Mouse (Mus musculus) intestine, embryonic 16.5 days (tissue): ENCODE measurements around the gene Fign. TPM values are rescaled to one million over a fixed set of nuclear protein-coding genes. Genes with fewer than 3 reads are reported as not detected.

Experiments
- ATAC-seq: fragments of 200-750 bp; cut with Nextera tagmentation; 2 replicates; pipeline ENCODE4 v1.8.0; 2017; ENCODE audit warnings: moderate TSS enrichment, moderate library complexity
- H3K27ac ChIP-seq: fragments of 300-500 bp; sonication (generic); 2 replicates; pipeline ENCODE4 v1.5.1; 2014; ENCODE audit warnings: mild to moderate bottlenecking, low read length
- H3K27me3 ChIP-seq: fragments of 300-500 bp; sonication (generic); replicated peaks from 2 replicates; pipeline ENCODE4 v1.6.1; 2014; ENCODE audit warnings: low read length, control low read depth, mixed read lengths; ENCODE audit not compliant: control insufficient read depth, insufficient read depth
- H3K36me3 ChIP-seq: fragments of 300-500 bp; sonication (generic); 2 replicates; pipeline ENCODE4 v1.6.1; 2014; ENCODE audit warnings: low read length, control low read depth; ENCODE audit not compliant: control insufficient read depth, insufficient read depth
- H3K4me1 ChIP-seq: fragments of 300-500 bp; sonication (generic); 2 replicates; pipeline ENCODE4 v1.6.1; 2014; ENCODE audit warnings: low read length, control low read depth, mixed read lengths; ENCODE audit not compliant: control insufficient read depth, insufficient read depth
- H3K4me2 ChIP-seq: fragments of 300-500 bp; sonication (generic); 2 replicates; pipeline ENCODE4 v1.6.1; 2014; ENCODE audit warnings: low read depth, low read length, control low read depth
- H3K4me3 ChIP-seq: fragments of 300-500 bp; sonication (generic); 2 replicates; pipeline ENCODE4 v1.5.1; 2014; ENCODE audit warnings: mild to moderate bottlenecking, low read length
- H3K9ac ChIP-seq: fragments of 300-500 bp; sonication (generic); 2 replicates; pipeline ENCODE4 v1.6.1; 2014; ENCODE audit warnings: low read depth, low read length
- H3K9me3 ChIP-seq: fragments of 300-500 bp; sonication (generic); 2 replicates; pipeline ENCODE4 v1.6.1; 2016; ENCODE audit warnings: low read length, control low read depth; ENCODE audit not compliant: control insufficient read depth
- WGBS: fragments of 180-500 bp; shearing (Covaris S2); extraction: QIAGEN DNeasy Blood & Tissue Kit; methylation state at CpG from one replicate; pipeline ENCODE4 v1.1.7; 2014; 5-methylcytosine and 5-hydroxymethylcytosine counted together
- polyA plus RNA-seq: library from polyadenylated mRNA; unstranded; fragments of >200 nt; fragmentation: Nextera tagmentation; extraction: Ambion mirVana; gene quantifications from 2 replicates; pipeline ENCODE4 v1.2.1, GENCODE M21; 2015

Gene Fign
- polyA plus RNA-seq, result 1.6 and 2.5 TPM in 2 replicates

DNA sequence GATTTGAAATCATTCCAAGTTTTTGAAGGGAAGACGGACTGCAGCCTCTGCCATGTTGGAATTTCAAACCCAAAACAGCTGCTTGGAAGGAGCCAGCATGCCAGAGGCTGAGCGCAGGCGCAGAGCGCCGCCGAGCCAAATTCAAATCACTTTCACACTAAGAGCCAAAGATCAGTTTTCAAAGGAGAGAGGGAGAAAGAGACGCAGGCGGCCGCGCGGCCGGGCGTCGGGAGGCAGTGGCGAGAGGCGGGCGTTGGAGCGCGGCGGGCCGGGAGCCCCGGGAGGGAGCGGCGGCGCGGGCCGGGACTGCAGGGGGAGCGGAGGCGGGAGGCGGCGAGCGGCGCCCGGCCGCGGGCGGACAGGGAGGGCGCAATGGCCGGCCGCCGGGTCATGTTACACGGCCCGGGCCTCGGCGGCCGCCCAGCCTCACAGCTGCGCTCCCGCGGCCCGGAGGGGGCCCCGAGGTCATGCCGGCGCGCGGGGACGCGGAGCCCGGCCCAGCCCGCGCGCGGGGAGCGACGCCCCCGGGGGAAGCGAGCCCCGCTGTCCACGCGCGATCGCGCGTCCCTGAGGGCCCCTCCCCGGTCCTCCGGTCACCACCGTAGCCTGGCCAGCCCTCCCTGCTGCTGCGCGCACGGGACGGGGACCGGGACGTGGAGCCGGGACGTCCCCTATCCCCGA is at the start of gene Fign:
Fign (minus strand) TSS at position 102 of the 681 bp plus-strand sequence.
- H3K4me1 ChIP-seq, result peaks cover 5% of the 10 kb centered on the region; the same call in 1 of the 2 replicates
- H3K27ac ChIP-seq, result peak within 1 kb of the TSS; percentile 93
- H3K27me3 ChIP-seq, result no peaks in the 10 kb centered on the region
- H3K36me3 ChIP-seq, result no peaks in the 10 kb centered on the region
- peak within 1 kb of the TSS; percentile 86 for H3K9ac ChIP-seq
- peak within 1 kb of the TSS; percentile 70 for H3K4me3 ChIP-seq
- under 1% methylated on average over 77 of the region's 85 CpGs for WGBS
- peak; percentile 93 for ATAC-seq
- peak within 1 kb of the TSS; percentile 90 for H3K4me2 ChIP-seq
- no peaks in the 10 kb centered on the region for H3K9me3 ChIP-seq

DNA sequence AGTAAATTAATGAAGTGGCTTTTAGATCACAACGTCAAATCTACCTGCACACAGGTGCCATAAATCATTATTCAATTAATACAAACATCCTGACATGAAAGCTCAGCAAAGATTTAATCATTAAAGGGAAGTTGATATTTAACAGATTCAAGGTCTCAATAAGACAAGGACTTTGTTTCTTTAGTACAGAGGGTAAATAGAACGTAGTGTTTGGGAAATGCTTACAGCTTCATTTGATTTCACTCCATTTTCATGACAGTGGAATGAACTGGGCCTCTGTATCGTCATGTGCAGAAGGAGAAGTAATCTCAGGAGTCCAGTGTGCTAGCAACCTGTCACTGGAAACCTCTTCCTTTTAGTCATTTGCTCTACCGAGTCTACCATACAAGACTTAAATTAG is 35.8 kb upstream of the Fign start:
- Histone ChIP-seq H3K27ac (no peak overlapping the region), H3K36me3 (no peaks in the 10 kb centered on the region), H3K9ac (no peak overlapping the region), H3K4me2 (no peak overlapping the region), H3K9me3 (no peaks in the 10 kb centered on the region), H3K4me1 (no peaks in the 10 kb centered on the region), H3K27me3 (no peaks in the 10 kb centered on the region), H3K4me3 (no peak overlapping the region)
- 41% methylated on average over 4 of the region's 4 CpGs for WGBS
- ATAC-seq, result peak; percentile 77

DNA sequence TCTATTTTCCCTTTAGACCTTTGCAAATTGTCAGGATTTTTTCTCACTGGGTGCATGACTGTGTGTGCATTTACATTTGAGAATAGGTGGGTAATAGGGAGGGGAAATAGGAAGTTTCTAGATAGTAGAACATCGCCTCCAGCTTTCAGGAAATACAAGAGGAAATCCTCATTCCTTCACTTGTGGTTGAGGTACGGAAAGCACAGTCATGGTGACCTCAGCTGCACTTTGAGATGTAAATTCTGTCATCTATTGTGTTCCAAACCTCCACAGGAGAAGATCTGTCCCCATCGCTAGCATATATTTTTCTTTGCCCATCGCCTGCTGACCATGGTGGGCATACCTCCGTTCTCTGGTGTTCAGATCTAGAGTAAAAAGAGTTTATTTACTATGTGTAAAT is 22.7 kb upstream of the Fign start:
- H3K36me3 ChIP-seq, result no peaks in the 10 kb centered on the region
- ATAC-seq, result no peak
- 90% methylated on average over 5 of the region's 5 CpGs for WGBS

GRCm38 (mm10) chr2:64116613-64117012 is 18.8 kb upstream of the Fign start:
- Histone ChIP-seq H3K27me3 (no peaks in the 10 kb centered on the region), H3K36me3 (no peaks in the 10 kb centered on the region), H3K9ac (no peak overlapping the region), H3K4me1 (no peaks in the 10 kb centered on the region), H3K4me2 (no peak overlapping the region), H3K9me3 (no peaks in the 10 kb centered on the region), H3K4me3 (no peak overlapping the region), H3K27ac (no peak overlapping the region)
- no peak for ATAC-seq
- WGBS, result 71% methylated on average over 7 of the region's 7 CpGs

More for the DNA sequence above, 22.7 kb upstream of the Fign start:
- Histone ChIP-seq H3K4me3 (no peak overlapping the region), H3K9ac (no peak overlapping the region), H3K27me3 (no peaks in the 10 kb centered on the region), H3K4me1 (no peaks in the 10 kb centered on the region), H3K9me3 (no peaks in the 10 kb centered on the region), H3K4me2 (no peak overlapping the region), H3K27ac (no peak overlapping the region)

- no peak for ATAC-seq
- no peaks in the 10 kb centered on the region for H3K36me3 ChIP-seq
- WGBS, result 85% methylated on average over 3 of the region's 3 CpGs
Observed at GRCm38 (mm10) chr2:64111133-64111532, 13.3 kb upstream of the Fign start.

DNA sequence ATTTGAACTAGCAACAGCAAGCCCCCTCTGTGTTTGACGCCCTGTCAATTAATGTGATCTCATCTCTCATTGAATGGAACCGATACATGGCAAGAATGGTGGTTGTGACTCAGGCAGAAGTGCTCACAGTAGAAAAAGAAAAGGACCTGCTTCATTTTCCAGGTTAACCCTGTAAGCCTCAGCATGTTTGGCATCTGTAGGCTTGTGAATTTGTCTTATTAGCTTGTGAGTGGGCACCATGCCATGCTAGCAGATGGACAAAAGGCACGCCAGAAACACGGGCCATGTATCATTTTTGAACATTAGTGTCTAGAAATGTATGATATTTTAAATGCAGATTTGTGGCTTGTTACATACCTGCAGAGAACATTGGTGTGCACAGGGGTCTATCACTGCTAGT is 12.0 kb upstream of the Fign start:
- Histone ChIP-seq H3K9me3 (no peaks in the 10 kb centered on the region), H3K4me3 (no peak overlapping the region), H3K36me3 (no peaks in the 10 kb centered on the region), H3K4me2 (no peak overlapping the region), H3K27me3 (no peaks in the 10 kb centered on the region), H3K9ac (no peak overlapping the region), H3K27ac (no peak overlapping the region), H3K4me1 (no peaks in the 10 kb centered on the region)
- no peak for ATAC-seq
- 88% methylated on average over 4 of the region's 4 CpGs for WGBS

More at GRCm38 (mm10) chr2:64111133-64111532, 13.3 kb upstream of the Fign start:
- Histone ChIP-seq H3K9ac (no peak overlapping the region), H3K4me2 (no peak overlapping the region), H3K4me1 (no peaks in the 10 kb centered on the region), H3K27ac (no peak overlapping the region), H3K4me3 (no peak overlapping the region), H3K9me3 (no peaks in the 10 kb centered on the region), H3K27me3 (no peaks in the 10 kb centered on the region)

DNA sequence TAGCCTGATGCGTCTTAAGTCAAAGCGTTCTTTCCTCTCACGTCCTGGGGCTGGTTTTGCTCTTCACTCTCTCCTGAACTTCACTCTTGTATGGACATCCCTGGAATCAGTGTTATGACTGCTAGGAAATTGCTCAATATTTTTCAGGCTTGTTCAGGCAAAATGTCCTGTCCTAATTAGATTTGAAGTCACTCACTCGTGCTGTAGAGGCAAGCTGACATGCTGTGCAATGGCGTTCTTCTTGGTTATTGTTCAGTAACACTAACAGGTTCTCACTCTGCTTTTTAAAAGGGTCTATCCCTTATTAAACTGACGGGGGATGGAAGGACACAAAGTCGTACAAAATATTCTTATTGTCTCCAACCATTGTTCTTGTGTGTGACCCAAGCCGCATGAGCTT is 10.2 kb upstream of the Fign start:
- no peak for ATAC-seq
- 87% methylated on average over 8 of the region's 8 CpGs for WGBS
- no peaks in the 10 kb centered on the region for H3K4me1 ChIP-seq
- H3K27me3 ChIP-seq, result no peaks in the 10 kb centered on the region
- H3K36me3 ChIP-seq, result no peaks in the 10 kb centered on the region
- no peak overlapping the region for H3K4me2 ChIP-seq
- H3K27ac ChIP-seq, result no peak overlapping the region
- H3K4me3 ChIP-seq, result no peak overlapping the region
- H3K9ac ChIP-seq, result no peak overlapping the region
- H3K9me3 ChIP-seq, result no peaks in the 10 kb centered on the region

DNA sequence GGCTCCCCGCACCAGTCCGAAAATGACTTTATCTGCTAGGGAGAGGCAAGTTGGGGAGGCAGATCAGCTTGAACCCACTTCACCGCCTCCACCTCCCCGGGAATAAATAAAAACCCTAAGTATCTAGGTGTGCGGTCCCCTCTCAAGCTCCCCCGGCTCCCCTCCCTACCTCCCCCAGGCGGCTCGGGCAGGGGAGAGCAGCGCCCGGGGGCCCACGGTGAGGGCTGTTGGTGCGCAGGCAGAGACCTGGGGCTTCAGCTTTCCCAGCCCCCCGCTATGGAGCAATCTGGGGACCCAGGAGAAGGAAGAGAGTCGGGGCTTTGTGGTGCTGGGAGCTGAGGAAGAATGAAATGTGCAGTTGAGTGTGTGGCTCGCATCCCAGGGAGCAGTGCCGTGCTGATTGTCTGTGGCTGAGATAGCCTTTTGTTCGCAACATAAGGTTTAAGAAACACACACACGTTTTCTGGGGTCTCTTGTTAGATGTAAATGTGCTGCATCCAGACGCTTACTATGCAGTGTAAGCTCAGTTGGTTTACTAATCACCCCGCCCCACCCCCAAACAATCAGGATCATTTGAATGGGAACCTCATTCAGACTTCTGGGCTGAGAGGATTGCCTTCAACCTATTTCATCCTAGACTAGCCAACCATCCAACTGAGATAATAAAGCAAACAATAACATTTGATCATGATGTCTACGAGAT is 931 bp upstream of the Fign start:
- no peaks in the 10 kb centered on the region for H3K9me3 ChIP-seq
- no peaks in the 10 kb centered on the region for H3K27me3 ChIP-seq
- peak overlapping the region; percentile 93 for H3K27ac ChIP-seq
- peak; percentile 75 for ATAC-seq
- H3K4me1 ChIP-seq, result peaks cover 5% of the 10 kb centered on the region; the same call in 1 of the 2 replicates
- WGBS, result 6% methylated on average over 21 of the region's 21 CpGs
- no peaks in the 10 kb centered on the region for H3K36me3 ChIP-seq
- peak overlapping the region; percentile 86 for H3K9ac ChIP-seq
- H3K4me3 ChIP-seq, result peak overlapping the region; percentile 70
- H3K4me2 ChIP-seq, result peak overlapping the region; percentile 90

GRCm38 (mm10) chr2:64096721-64097411 is 972 bp downstream of the Fign start:
- Histone ChIP-seq H3K9ac (peak overlapping the region; percentile 51; the same call in 1 of the 2 replicates), H3K36me3 (no peaks in the 10 kb centered on the region), H3K4me3 (peak overlapping the region; percentile 70), H3K27ac (peak overlapping the region; percentile 46), H3K9me3 (no peaks in the 10 kb centered on the region), H3K4me1 (peaks cover 5% of the 10 kb centered on the region; the same call in 1 of the 2 replicates), H3K27me3 (no peaks in the 10 kb centered on the region), H3K4me2 (peak overlapping the region; percentile 90)
- 1% methylated on average over 12 of the region's 12 CpGs for WGBS
- ATAC-seq, result no peak
